Mouse (Mus musculus): ENCODE results near the gene Tcp11l1. TPM values are rescaled to one million over a fixed set of nuclear protein-coding genes. Genes with fewer than 3 reads are reported as not detected.

Tcp11l1 gene
- total RNA-seq, 1 experiment from 2014 or later = 5.3 TPM

GRCm38 (mm10) chr2:104714254-104714691 is 2.3 kb upstream of the Tcp11l1 start:
- ATAC-seq (replicated peaks; ENCODE audit: low read depth, poor library complexity, severe bottlenecking) = no peak

- ATAC-seq (replicated peaks; ENCODE audit: low read depth, poor library complexity, severe bottlenecking) = peak; percentile 31
These were observed 479 bp upstream of the Tcp11l1 start for GRCm38 (mm10) chr2:104712486-104712809.

- ATAC-seq (replicated peaks; ENCODE audit: low read depth, poor library complexity, severe bottlenecking) = peak; percentile 5
These were observed 1.1 kb downstream of the Tcp11l1 start for GRCm38 (mm10) chr2:104710670-104711370.

GRCm38 (mm10) chr2:104709786-104710337 is 2.1 kb downstream of the Tcp11l1 start:
- no peak for ATAC-seq (replicated peaks; ENCODE audit: low read depth, poor library complexity, severe bottlenecking)

- no peak for ATAC-seq (replicated peaks; ENCODE audit: low read depth, poor library complexity, severe bottlenecking)
These were observed 7.6 kb downstream of the Tcp11l1 start for GRCm38 (mm10) chr2:104704355-104704754.

GRCm38 (mm10) chr2:104703158-104703557 is 8.8 kb downstream of the Tcp11l1 start:
- ATAC-seq (replicated peaks; ENCODE audit: low read depth, poor library complexity, severe bottlenecking) = no peak

GRCm38 (mm10) chr2:104699659-104700058 is 12.3 kb downstream of the Tcp11l1 start:
- no peak for ATAC-seq (replicated peaks; ENCODE audit: low read depth, poor library complexity, severe bottlenecking)

GRCm38 (mm10) chr2:104692551-104692950 is 19.4 kb downstream of the Tcp11l1 start:
- ATAC-seq (replicated peaks; ENCODE audit: low read depth, poor library complexity, severe bottlenecking) = no peak

GRCm38 (mm10) chr2:104690720-104691119 is 21.2 kb downstream of the Tcp11l1 start:
- peak; percentile 70 for ATAC-seq (replicated peaks; ENCODE audit: low read depth, poor library complexity, severe bottlenecking)

- ATAC-seq (replicated peaks; ENCODE audit: low read depth, poor library complexity, severe bottlenecking) = no peak
These were observed 23.2 kb downstream of the Tcp11l1 start for GRCm38 (mm10) chr2:104688724-104689123.

GRCm38 (mm10) chr2:104688321-104688720 is 23.6 kb downstream of the Tcp11l1 start:
- no peak for ATAC-seq (replicated peaks; ENCODE audit: low read depth, poor library complexity, severe bottlenecking)

GRCm38 (mm10) chr2:104687261-104687660 is 24.7 kb downstream of the Tcp11l1 start:
- ATAC-seq (replicated peaks; ENCODE audit: low read depth, poor library complexity, severe bottlenecking) = peak; percentile 81

- peak; percentile 69 for ATAC-seq (replicated peaks; ENCODE audit: low read depth, poor library complexity, severe bottlenecking)
These were observed 26.6 kb downstream of the Tcp11l1 start for GRCm38 (mm10) chr2:104685418-104685817.

- ATAC-seq (replicated peaks; ENCODE audit: low read depth, poor library complexity, severe bottlenecking) = no peak
These were observed 27.2 kb downstream of the Tcp11l1 start for GRCm38 (mm10) chr2:104684771-104685170.

GRCm38 (mm10) chr2:104677326-104677725 is 34.6 kb downstream of the Tcp11l1 start:
- no peak for ATAC-seq (replicated peaks; ENCODE audit: low read depth, poor library complexity, severe bottlenecking)

GRCm38 (mm10) chr2:104671724-104672123 is 40.2 kb downstream of the Tcp11l1 start:
- ATAC-seq (replicated peaks; ENCODE audit: low read depth, poor library complexity, severe bottlenecking) = no peak

- ATAC-seq (replicated peaks; ENCODE audit: low read depth, poor library complexity, severe bottlenecking) = no peak
These were observed 42.7 kb downstream of the Tcp11l1 start for GRCm38 (mm10) chr2:104669122-104669804.

GRCm38 (mm10) chr2:104663372-104664100 is 48.4 kb downstream of the Tcp11l1 start:
- ATAC-seq (replicated peaks; ENCODE audit: low read depth, poor library complexity, severe bottlenecking) = no peak

- ATAC-seq (replicated peaks; ENCODE audit: low read depth, poor library complexity, severe bottlenecking) = no peak
These were observed 53.3 kb downstream of the Tcp11l1 start for GRCm38 (mm10) chr2:104658659-104659058.

- no peak for ATAC-seq (replicated peaks; ENCODE audit: low read depth, poor library complexity, severe bottlenecking)
These were observed 95.8 kb downstream of the Tcp11l1 start for GRCm38 (mm10) chr2:104615985-104616711.
